Mouse (Mus musculus) liver, embryonic 14.5 days (tissue): ENCODE data around the gene Lamp1.

Experiments
- CTCF ChIP-seq: IDR thresholded peaks from 2 replicates; pipeline ENCODE4 v1.5.1; 2016; ENCODE audit warnings: antibody characterized with exemption, low read depth, control low read depth
- EP300 ChIP-seq: IDR thresholded peaks from 2 replicates; pipeline ENCODE4 v1.6.1; 2016; ENCODE audit warnings: antibody characterized with exemption, low read depth

GRCm38 (mm10) chr8:13201013-13201334, 42.0 kb downstream of the Lamp1 start:
- TF ChIP-seq EP300 (no peak), CTCF (no peak)
